In the genomic region with DNA sequence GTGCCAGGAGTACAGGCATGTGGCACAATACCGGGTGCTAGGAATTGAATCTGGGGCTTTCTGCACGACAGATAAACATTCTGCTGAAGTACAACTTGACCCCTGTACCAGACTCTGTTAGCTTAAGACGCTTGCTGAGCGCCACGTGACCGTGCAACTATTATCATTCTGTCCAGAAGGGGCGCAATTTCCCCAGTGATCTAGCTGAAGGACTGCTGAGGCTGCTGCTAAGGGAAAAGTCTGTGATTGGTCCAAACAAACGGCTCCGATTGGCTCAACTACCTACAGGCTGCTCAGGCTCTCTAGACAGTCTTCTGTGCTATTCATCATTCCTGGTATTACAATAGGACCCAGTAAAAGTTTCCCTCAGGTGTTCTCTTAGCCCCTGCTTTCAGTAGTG, we compare ENCODE assay signal across 8 mouse cellular contexts. TPM values are rescaled to one million over a fixed set of nuclear protein-coding genes. Genes with fewer than 3 reads are reported as not detected.
DNase-seq lines count a peak whose midpoint lies in the region; ATAC-seq lines count a peak whose summit lies in the region.

No protein-coding gene starts in this region.

- no peak overlapping the region for H3K4me3 ChIP-seq in intestine, embryonic 15.5 days (replicated peaks)

- no peaks in the 10 kb centered on the region for H3K36me3 ChIP-seq in intestine, embryonic 15.5 days

- H3K9me3 ChIP-seq in intestine, embryonic 15.5 days = no peaks in the 10 kb centered on the region

- no peak overlapping the region; the same call in 1 of the 2 replicates for H3K9ac ChIP-seq in intestine, embryonic 15.5 days

- under 1% methylated on average over 9 of the region's 9 CpGs for whole genome bisulfite sequencing in intestine, embryonic 15.5 days

- peak; percentile 82 to 83 for DNase-seq in adrenal gland, adult 18-20 months (ENCODE audit: low spot score in 2 of 2)
- peak; percentile 94 for DNase-seq in embryo, embryonic 11 days
- DNase-seq in gastrocnemius, postnatal 36 days = peak; percentile 76 to 84
- peak; percentile 95 to 96 for DNase-seq in left cerebral cortex, postnatal 14 days (ENCODE audit: low spot score in 2 of 2)
- DNase-seq in mesoderm, embryonic 11.5 days (ENCODE audit: low read depth, low spot score) = peak; percentile 96
- DNase-seq in right cerebral cortex, postnatal 36 days (ENCODE audit: low spot score in 2 of 2) = peak; percentile 81 to 84
- peak; percentile 79 to 91 for DNase-seq in urinary bladder, postnatal 4 days (ENCODE audit: low spot score in 2 of 2)

- H3K27ac ChIP-seq in intestine, embryonic 15.5 days = no peak overlapping the region

- no peaks in the 10 kb centered on the region for H3K27me3 ChIP-seq in intestine, embryonic 15.5 days (replicated peaks)

- peak; percentile 62 for ATAC-seq in intestine, embryonic 15.5 days

- intact Hi-C loops in gastrocnemius, postnatal 36 days (cut with DNase I) = no loop called here
- intact Hi-C loops in left cerebral cortex, postnatal 14 days (cut with DNase I) = no loop called here

- peak overlapping the region; percentile 48 for H3K4me2 ChIP-seq in intestine, embryonic 15.5 days (replicated peaks)

- peaks cover 22% of the 10 kb centered on the region for H3K4me1 ChIP-seq in intestine, embryonic 15.5 days (replicated peaks)

RNA-seq across cellular contexts. Expression of a gene that starts 4.6 kb away (rescaled TPM):
- 100 to 1,000 TPM in 1 of 2 experiments, 10 to 100 TPM in 1; 71.7 to 116 TPM for total RNA-seq in adrenal gland, adult 18-20 months (2021)
- 100 to 1,000 TPM; 172 to 192 TPM for total RNA-seq in gastrocnemius, postnatal 36 days (2021)
- polyA plus RNA-seq in intestine, embryonic 15.5 days (2015; fragmentation: Nextera tagmentation; extraction: Ambion mirVana) = 127 and 144 TPM in 2 replicates
- total RNA-seq in left cerebral cortex, postnatal 14 days (2021) = 10 to 100 TPM; 12.1 to 14.7 TPM

RNA-seq across cellular contexts. Expression of a gene that starts 12.7 kb away (rescaled TPM):
- total RNA-seq in adrenal gland, adult 18-20 months (2021) = 10 to 100 TPM; 21.6 to 22.9 TPM
- total RNA-seq in gastrocnemius, postnatal 36 days (2021) = 1 to 10 TPM; 6.8 to 9.6 TPM
- 9.6 and 11.9 TPM in 2 replicates for polyA plus RNA-seq in intestine, embryonic 15.5 days (2015; fragmentation: Nextera tagmentation; extraction: Ambion mirVana)
- total RNA-seq in left cerebral cortex, postnatal 14 days (2021) = 10 to 100 TPM; 10.6 to 11.8 TPM

RNA-seq across cellular contexts. Expression of a gene that starts 48.2 kb away (rescaled TPM):
- total RNA-seq in adrenal gland, adult 18-20 months (2021) = 10 to 100 TPM; 47.8 to 55.9 TPM
- total RNA-seq in gastrocnemius, postnatal 36 days (2021) = 10 to 100 TPM; 37.7 to 41.3 TPM
- polyA plus RNA-seq in intestine, embryonic 15.5 days (2015; fragmentation: Nextera tagmentation; extraction: Ambion mirVana) = 62.9 and 70.9 TPM in 2 replicates
- total RNA-seq in left cerebral cortex, postnatal 14 days (2021) = 10 to 100 TPM; 24.7 to 27.0 TPM

Comparison
In these comparisons a context has a peak if more than half of its experiments do, and no peak if none do; other contexts are left out.
1. RNA of a gene that starts 4.6 kb away (total RNA-seq): 172 to 192 TPM in gastrocnemius, postnatal 36 days and 71.7 to 116 TPM in adrenal gland, adult 18-20 months; 12.1 to 14.7 TPM in left cerebral cortex, postnatal 14 days; every median in the first group is over 4 times any median in the second.
2. Peak in every context shown above with its lines, with median percentiles within 50 percentile points of each other: DNase-seq.